Mouse (Mus musculus): ENCODE results near the gene Mdk. TPM values are rescaled to one million over a fixed set of nuclear protein-coding genes. Genes with fewer than 3 reads are reported as not detected.

Mdk gene
- total RNA-seq, 2 experiments from 2014 or later: 15.7 to 16.8 TPM

- intact Hi-C loops (cut with DNase I): no loop called here
- peak; percentile 61 to 68 for DNase-seq
These were observed 10.1 kb downstream of the Mdk start for GRCm38 (mm10) chr2:91921790-91922570.

DNA sequence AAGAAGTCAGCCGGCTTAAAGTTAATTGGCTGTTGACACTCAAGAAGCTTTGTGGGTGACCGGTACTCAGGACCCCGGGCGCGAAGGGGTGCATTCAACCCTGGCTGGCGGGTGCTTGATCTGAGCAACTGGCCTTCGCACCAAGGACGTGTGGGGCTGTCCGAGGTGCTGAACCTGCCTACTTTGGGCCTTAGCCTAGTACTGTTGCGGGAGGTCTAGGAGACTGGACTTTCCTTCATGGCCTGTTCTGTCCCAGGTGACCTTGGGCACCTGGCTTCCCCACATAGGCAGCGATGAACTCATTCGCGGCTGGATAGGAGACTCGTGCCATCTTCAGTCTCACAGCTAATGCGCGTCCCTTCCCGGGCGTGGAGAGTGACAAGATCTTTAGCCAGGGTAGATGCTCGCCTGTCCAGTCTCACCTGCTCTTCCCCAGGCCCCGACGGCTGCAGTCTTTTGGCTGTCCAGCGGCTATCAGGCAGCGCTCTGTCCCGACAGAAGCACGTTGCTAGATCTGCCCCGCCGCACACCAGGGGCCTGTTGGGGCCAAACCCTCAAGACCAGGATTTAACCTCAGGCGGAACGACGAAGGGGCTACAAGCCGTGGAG is 10.8 kb downstream of the Mdk start:
- DNase-seq: peak; percentile 81 to 88
- intact Hi-C loops (cut with DNase I): no loop called here

DNA sequence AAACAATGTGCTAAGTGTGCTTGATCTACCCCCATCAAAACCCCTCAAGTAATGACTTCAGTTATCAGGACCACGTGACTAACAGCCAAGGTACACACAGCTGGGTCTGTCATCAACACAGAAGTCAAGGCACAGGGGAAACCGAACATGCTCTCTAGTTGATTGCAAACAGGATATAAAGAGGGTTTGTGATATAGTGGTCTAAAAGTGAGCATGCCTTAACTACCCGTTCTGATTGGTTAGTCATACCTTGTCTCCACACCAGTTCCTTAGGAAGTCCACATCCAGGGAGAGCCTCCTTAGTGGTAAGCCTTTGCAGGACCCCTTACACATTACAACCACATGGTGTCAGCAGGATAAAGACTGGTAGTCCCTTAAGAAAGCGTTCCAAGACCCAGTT is 12.0 kb downstream of the Mdk start:
- intact Hi-C loops (cut with DNase I): no loop called here
- no peak for DNase-seq

DNA sequence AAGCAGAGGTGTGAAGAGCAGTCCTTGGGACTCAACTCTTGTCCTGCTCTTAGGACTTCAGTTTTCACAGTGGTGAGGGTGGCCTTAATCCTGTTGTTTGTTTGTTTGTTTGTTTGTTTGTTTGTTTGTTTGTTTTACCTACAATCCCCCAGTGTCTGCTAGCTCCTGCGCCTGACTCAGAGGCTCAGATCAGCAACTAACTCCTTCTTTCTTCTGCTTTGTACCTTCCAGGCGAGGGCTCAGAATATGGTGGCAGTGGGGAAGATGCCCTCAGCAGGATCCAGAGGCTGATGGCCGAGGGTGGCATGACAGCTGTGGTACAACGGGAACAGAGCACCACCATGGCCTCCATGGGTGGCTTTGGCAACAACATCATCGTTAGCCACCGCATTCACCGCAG is 15.0 kb downstream of the Mdk start:
- no peak for DNase-seq
- intact Hi-C loops (cut with DNase I): no loop called here

DNA sequence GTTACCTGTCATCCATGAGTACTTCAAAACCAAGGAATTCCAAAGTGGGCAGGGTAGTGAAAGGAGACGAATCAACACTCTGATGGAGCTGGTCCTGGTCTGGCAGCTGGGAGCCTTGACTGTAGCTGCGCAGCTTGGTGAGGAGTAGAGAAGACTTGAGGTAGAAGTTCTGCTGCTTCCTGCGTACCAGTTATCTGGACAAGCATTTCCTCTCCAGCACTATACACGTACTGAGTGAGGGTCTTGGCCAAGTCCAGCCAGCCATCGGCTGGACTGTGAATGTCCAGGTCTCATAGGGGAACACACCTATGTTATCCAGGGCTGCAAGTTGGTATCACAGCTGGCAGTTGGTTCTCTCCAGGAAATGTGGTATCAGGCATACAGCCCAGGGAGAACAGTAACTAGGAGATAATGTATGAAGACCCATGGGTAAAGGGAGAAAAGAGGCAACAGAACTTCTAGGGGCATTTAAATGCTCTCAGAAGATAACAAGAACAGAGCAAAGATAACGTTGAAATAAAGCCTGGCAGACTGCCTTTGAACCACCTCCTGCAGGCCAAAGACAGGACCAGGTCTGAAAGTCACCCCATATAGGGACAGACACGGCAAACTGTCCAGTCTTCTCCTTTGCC is 15.6 kb downstream of the Mdk start:
- no peak for DNase-seq
- intact Hi-C loops (cut with DNase I): no loop called here

DNA sequence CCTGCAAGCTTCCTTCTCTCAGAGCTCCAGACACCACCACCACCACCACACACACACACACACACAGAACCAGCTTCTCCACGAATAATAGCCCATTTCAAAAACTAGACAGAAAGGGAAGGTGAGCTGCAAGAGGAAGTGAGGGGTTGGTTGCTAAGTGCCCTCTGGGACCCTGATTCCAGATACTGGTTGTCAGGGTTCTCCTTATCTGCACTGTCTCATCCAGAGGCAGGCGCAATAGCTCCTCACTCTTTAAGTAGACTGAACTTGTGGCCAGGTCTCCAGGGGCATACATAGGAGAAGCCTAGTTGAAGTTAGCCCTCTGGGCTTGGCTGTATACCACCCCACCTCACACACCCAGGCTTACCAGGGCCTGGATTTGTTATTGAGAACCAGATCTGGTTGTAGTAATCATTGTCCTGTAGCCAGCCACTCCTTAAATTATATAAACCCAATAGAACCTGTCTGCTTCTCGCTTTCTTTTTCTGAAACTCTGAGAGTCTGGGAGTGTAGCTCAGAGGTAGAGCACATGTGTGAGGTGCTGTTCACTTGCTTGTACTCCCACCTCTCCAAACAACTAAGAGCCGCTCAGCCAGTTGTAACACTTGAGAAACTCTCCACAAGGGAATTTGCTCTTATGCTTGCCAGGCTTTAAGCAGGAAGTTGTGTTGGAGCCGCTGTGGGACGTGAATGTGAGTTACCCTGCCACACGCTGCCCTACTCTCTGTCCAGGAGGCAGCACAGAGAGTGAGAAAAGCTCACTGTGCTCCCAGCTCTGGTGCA is 18.6 kb downstream of the Mdk start:
- no peak for DNase-seq
- intact Hi-C loops (cut with DNase I): no loop called here

GRCm38 (mm10) chr2:91912616-91913015 is 19.5 kb downstream of the Mdk start:
- intact Hi-C loops (cut with DNase I): no loop called here
- DNase-seq: no peak

DNA sequence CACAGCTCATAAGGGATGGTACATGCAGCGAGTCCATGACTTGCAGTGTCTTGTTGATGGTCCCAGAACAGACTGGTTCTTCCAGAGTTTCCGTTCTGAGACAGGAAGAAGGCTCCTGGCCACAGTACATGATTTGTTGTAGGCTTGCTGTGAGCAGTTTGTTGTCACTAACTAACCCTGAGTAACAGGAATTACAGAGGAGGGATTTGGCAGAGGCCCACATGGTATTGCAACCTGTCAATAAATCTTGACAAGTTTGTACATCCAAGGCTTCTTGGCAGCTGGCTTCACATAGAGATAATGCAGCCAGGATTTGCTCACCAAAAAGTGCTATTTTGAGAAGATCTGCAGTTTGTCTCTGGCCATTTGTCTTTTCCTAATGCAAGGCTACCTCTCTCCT is 26.0 kb downstream of the Mdk start:
- no peak for DNase-seq
- intact Hi-C loops (cut with DNase I): no loop called here

DNA sequence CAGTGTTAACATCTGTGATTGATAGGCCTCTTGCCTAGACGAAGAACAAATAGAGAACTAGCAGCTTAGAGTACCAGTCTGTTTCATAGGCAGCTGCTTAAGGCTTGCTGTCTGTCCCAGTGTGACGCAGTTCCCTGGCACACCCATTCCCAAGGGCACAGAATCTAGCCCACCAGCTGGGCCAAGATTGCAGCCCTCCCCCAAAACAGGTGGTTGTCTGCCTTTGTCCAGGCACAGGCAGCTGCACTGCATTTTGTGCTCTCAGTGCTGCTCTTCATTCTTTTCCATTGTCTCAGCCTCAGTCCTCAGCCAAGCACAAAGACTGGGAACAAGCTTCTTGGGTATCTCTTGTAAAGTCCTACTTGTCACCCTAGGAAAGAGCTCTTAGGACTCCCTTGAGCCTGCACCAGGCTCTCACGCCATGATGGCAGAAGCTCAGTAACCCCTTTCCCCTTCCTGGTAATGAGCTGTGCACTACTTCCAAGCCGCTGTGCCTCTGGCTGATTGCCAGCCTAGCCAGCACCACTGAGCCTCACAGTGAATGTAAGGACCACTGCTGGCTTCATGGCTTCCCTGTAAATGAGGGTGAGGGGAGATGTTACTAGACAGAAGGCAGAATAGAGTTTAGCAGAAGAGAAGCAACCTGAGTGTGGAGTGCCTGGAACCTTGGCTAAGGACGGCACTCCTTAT is 27.3 kb downstream of the Mdk start:
- no peak for DNase-seq
- intact Hi-C loops (cut with DNase I): no loop called here

DNA sequence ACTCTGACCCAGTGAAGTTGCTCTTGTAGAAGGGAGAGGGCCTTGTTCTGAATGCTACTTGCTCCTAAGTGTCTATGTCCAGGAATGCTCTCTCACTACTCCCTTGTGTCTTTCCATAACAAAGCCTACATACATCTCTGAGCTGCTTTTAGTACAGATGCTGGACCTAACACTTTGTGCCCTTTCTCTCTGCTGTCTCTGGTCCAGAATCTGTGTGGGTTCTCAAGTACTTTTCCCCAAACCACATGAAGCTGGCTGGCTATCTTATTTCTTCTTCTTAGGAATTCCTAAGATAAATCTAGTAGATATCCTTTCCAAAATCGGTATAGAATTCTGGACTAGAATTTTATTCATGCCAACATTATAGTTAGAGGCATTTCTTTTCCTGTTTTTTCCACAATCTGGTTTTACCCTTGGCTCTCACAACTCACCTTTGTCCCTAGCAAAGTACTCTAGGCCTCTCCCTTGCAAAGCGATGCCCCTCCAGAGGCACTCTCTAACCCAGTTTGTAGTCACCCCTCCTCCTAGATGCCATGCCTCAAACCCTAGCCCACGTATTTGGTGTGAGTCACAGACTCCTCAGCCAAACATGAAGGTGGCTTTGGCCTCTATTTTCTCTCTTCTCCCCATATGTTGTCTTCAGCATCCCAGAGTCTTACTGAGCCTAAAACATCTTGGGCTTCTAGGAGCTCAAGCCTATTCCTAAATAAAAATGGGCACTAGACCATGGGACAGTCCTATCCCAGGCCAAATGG is 28.7 kb downstream of the Mdk start:
- no peak for DNase-seq
- intact Hi-C loops (cut with DNase I): no loop called here

DNA sequence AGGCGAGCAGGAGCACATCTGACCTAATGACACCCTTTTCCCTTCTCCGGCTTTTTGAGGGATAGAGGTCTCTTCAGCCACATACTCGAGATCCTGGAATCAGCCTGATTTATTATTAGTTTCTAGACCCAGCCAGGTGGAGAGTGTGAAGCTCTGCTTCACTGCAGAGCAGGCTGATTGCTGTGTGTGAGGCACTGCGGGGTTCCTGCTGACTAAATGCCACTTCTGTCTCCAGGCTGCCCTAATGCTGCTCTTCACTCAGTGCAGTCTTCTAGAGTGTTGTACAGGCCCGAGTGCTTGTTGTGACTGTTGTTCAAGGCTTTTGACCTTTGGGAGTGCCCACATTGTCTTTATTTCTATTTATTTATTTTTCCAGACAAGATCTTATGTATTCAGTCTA is 29.8 kb downstream of the Mdk start:
- intact Hi-C loops (cut with DNase I): no loop called here
- no peak for DNase-seq

DNA sequence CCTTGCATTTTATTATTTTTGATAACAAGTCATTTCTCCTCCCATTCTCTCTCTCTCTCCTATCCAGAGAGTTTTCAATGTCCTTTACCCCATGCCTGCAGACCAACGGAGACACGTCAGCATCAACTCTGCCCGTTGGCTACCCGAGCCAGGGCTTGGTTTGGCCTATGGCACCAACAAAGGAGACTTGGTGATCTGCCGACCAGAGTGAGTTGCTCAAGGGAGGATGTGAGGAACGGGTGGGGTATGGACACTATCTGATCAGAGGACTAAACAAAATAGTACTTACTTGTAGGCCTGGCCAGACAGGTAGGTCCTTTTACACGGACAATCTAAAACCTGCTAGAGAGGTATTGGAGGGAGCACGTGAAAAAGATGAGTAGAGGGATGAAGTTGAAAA is 31.7 kb downstream of the Mdk start:
- intact Hi-C loops (cut with DNase I): no loop called here
- DNase-seq: no peak

- intact Hi-C loops (cut with DNase I): no loop called here
- DNase-seq: no peak
These were observed 33.0 kb downstream of the Mdk start for GRCm38 (mm10) chr2:91899141-91899540.

DNA sequence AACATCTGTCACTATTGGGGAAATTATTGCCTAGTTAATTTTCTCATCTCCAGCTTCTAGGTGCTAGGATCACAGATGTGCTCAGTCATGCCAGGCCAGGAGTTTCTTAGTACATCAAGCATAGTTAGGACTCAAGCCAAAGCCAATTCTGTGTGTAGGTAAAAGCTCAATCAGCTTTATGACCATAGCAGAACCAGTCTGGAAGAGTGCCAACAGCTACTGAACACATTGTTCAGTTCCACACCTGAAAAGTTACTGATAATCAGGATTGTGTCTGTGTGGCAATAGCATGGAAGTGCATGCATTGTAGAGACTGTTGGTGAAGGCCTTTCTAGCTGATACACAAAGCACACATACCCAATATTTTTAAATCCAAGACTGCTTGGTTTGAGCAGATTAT is 34.1 kb downstream of the Mdk start:
- DNase-seq: no peak
- intact Hi-C loops (cut with DNase I): no loop called here

DNA sequence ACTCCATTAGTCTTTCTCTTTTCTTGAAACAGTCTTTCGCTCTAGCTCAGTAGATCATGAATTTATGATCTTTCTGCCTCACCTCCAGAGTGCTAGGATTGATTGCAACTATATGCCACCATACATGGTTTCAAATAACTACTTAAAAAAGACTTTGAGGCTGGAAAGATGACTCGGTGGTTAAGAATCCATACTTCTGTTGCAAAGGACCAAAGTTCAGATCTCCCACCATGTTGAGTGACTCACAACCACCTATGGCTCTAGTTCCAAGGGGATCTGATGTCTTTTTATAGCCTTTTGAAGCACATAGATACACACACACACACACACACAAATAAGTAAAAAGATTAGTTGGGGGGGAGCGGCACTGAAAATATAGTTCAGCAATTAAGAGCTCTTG is 36.7 kb downstream of the Mdk start:
- intact Hi-C loops (cut with DNase I): no loop called here
- DNase-seq: no peak

- intact Hi-C loops (cut with DNase I): no loop called here
- no peak for DNase-seq
These were observed 37.4 kb downstream of the Mdk start for GRCm38 (mm10) chr2:91894716-91895115.

GRCm38 (mm10) chr2:91884616-91885015 is 47.5 kb downstream of the Mdk start:
- intact Hi-C loops (cut with DNase I): no loop called here
- no peak for DNase-seq

GRCm38 (mm10) chr2:91883961-91884360 is 48.1 kb downstream of the Mdk start:
- intact Hi-C loops (cut with DNase I): no loop called here

More at GRCm38 (mm10) chr2:91883961-91884360, 48.1 kb downstream of the Mdk start:
- DNase-seq: no peak
